Mouse (Mus musculus): Measurements from ENCODE around the gene AI597479.

GRCm38 (mm10) chr1:43127196-43127595, 28.7 kb downstream of the AI597479 start:
- TF ChIP-seq CTCF (IDR thresholded peaks at IDR 0.05; ENCODE audit: borderline replicate concordance, insufficient read depth, low read depth, low read length): no peak
- no peak for TF ChIP-seq POLR2A (IDR thresholded peaks at IDR 0.05; ENCODE audit: borderline replicate concordance, insufficient read depth, low read length)

Data from cerebellum, adult 2 months (tissue).